Mouse (Mus musculus) liver, adult 2 months (tissue): Measurements from ENCODE around the gene Atp5f1.

ENCODE experiments used
- CTCF ChIP-seq: fragments of 200-500 bp; IDR thresholded peaks from 2 replicates; pipeline ENCODE4 v1.5.1; 2011; ENCODE audit warnings: low read depth, low read length, control low read depth
- POLR2A ChIP-seq: fragments of 200-500 bp; IDR thresholded peaks from 2 replicates; pipeline ENCODE4 v1.6.1; 2011; ENCODE audit warnings: low read length, control low read depth; ENCODE audit not compliant: insufficient read depth; ENCODE audit errors: extremely low read depth

DNA sequence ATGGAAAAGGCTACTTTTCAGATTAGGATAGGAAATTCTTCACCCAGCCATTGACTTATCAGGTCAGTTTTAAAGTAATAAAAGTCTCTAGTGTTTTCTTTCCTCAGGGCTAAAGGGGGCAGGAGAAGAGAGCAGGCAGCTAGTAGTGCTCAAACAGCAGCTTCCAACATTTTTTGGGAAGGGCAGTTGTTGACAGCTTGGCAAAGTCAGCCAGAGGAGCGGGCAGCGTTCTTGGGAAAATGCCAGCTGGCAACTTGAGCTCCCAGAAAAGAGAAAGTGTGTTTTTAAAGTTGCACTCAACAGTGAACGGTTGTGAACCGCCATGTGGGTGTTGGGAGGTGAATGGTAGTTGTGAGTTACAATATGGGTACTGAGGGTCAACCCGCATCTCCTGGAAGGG is 24.9 kb downstream of the Atp5f1 start:
- TF ChIP-seq CTCF (no peak), POLR2A (no peak)
